Mouse (Mus musculus) retina, embryonic 14.5 days (tissue): ENCODE measurements around the gene Olfr554.
"Not testable (repeated sequence)": the region's sequence is repeated elsewhere in the genome, so short reads cannot be mapped to it uniquely, and the experiment has no call there.

Experiments used
- DNase-seq: peaks from one replicate; pipeline ENCODE4 v3.0.0-alpha.2; 2015; ENCODE audit warnings: low spot score

Gene Olfr554

GRCm38 (mm10) chr7:102638132-102638531, at the start of gene Olfr554:
Gene Olfr554 (plus strand): TSS chr7:102638432.
- no peak for DNase-seq

- no peak for DNase-seq
These were observed 46.4 kb upstream of the Olfr554 start, which contains the start of gene Olfr551 for GRCm38 (mm10) chr7:102591786-102592185. Gene Olfr551 (minus strand): TSS chr7:102591886.

- no peak for DNase-seq
These were observed 40.7 kb upstream of the Olfr554 start, which contains the start of gene Olfr552 for GRCm38 (mm10) chr7:102597378-102598031. Gene Olfr552 (plus strand): TSS chr7:102597770.

GRCm38 (mm10) chr7:102618118-102618517, 20.1 kb upstream of the Olfr554 start, which contains the start of gene Olfr553:
Gene Olfr553 (minus strand): TSS chr7:102618218.
- no peak for DNase-seq

GRCm38 (mm10) chr7:102619608-102620007, 18.6 kb upstream of the Olfr554 start:
- DNase-seq, result no peak

- DNase-seq, result not testable (repeated sequence)
These were observed 17.9 kb upstream of the Olfr554 start for GRCm38 (mm10) chr7:102620368-102620767.

- peak; percentile 20 for DNase-seq
These were observed 1.6 kb upstream of the Olfr554 start for GRCm38 (mm10) chr7:102636665-102637064.

GRCm38 (mm10) chr7:102644945-102645344, 6.7 kb downstream of the Olfr554 start:
- DNase-seq, result not testable (repeated sequence)

GRCm38 (mm10) chr7:102658523-102658922, 20.3 kb downstream of the Olfr554 start, which contains the start of gene Olfr555:
Gene Olfr555 (plus strand): TSS chr7:102658823.
- DNase-seq, result no peak

- no peak for DNase-seq
These were observed 26.4 kb downstream of the Olfr554 start, which contains the start of gene Olfr556 for GRCm38 (mm10) chr7:102664599-102664998. Gene Olfr556 (plus strand): TSS chr7:102664899.

- DNase-seq, result peak; percentile 53
These were observed 27.1 kb downstream of the Olfr554 start for GRCm38 (mm10) chr7:102665378-102665777.

- no peak for DNase-seq
These were observed 38.0 kb downstream of the Olfr554 start for GRCm38 (mm10) chr7:102676225-102676624.

GRCm38 (mm10) chr7:102681916-102682315, 43.7 kb downstream of the Olfr554 start:
- no peak for DNase-seq

GRCm38 (mm10) chr7:102686944-102687501, 48.8 kb downstream of the Olfr554 start, which contains the start of gene Trim68:
Gene Trim68 (minus strand): TSS chr7:102687327.
- peak; percentile 92 for DNase-seq
